Comparison of ENCODE assay signal across 21 mouse cellular contexts in genomic region chr3:108791054-108791706, GRCm38 (mm10). TPM values are rescaled to one million over a fixed set of nuclear protein-coding genes. Genes with fewer than 3 reads are reported as not detected.
DNase-seq lines count a peak whose midpoint lies in the region; ATAC-seq and TF ChIP-seq lines count a peak whose summit lies in the region.
"Had no signal": no experiment of that assay in that cellular context is flagged by ENCODE, and none has a peak within 500 bp of the region (broad histone marks: within the 10 kb centered on the region; RNA-seq: fewer than 3 reads in every experiment).

No protein-coding gene starts in this region.

- no peak overlapping the region for H3K4me2 ChIP-seq in forebrain, embryonic 14.5 days (ENCODE audit: low read length)
- no peak overlapping the region for H3K4me2 ChIP-seq in forebrain, embryonic 13.5 days
- H3K4me2 ChIP-seq in limb, embryonic 15.5 days = no peak overlapping the region
- H3K4me2 ChIP-seq: hindbrain, embryonic 13.5 days had no signal

- no peak overlapping the region for H3K27ac ChIP-seq in forebrain, embryonic 14.5 days (ENCODE audit: low read depth, low read length)
- no peak overlapping the region for H3K27ac ChIP-seq in forebrain, embryonic 13.5 days
- peak overlapping the region; percentile 60; the same call in 1 of the 2 replicates for H3K27ac ChIP-seq in embryonic fibroblast, embryonic 13.5 days (ENCODE audit: insufficient read depth, low read length)
- peak overlapping the region; percentile 82 for H3K27ac ChIP-seq in limb, embryonic 15.5 days
- H3K27ac ChIP-seq: heart, embryonic 10.5 days; hindbrain, embryonic 13.5 days; liver, embryonic 14.5 days had no signal

- no peaks in the 10 kb centered on the region for H3K27me3 ChIP-seq in forebrain, embryonic 14.5 days (replicated peaks; ENCODE audit: control insufficient read depth, insufficient read depth, low read length)
- no peaks in the 10 kb centered on the region for H3K27me3 ChIP-seq in forebrain, embryonic 13.5 days
- no peaks in the 10 kb centered on the region for H3K27me3 ChIP-seq in limb, embryonic 15.5 days
- H3K27me3 ChIP-seq: hindbrain, embryonic 13.5 days had no signal

- no peaks in the 10 kb centered on the region for H3K9me3 ChIP-seq in forebrain, embryonic 14.5 days (replicated peaks; ENCODE audit: control insufficient read depth, low read length)
- no peaks in the 10 kb centered on the region for H3K9me3 ChIP-seq in forebrain, embryonic 13.5 days (replicated peaks)
- no peaks in the 10 kb centered on the region for H3K9me3 ChIP-seq in limb, embryonic 15.5 days
- H3K9me3 ChIP-seq: G1E; heart, embryonic 10.5 days; hindbrain, embryonic 13.5 days had no signal

- 88% methylated on average over 7 of the region's 7 CpGs for WGBS in forebrain, embryonic 14.5 days
- WGBS in forebrain, embryonic 13.5 days = 88% methylated on average over 7 of the region's 7 CpGs
- WGBS in limb, embryonic 15.5 days = 11% methylated on average over 7 of the region's 7 CpGs

- TF ChIP-seq CTCF in embryonic fibroblast, embryonic 13.5 days (IDR thresholded peaks at IDR 0.05; ENCODE audit: borderline replicate concordance, insufficient read depth, low read length) = no peak

- no peak for ATAC-seq in forebrain, embryonic 14.5 days
- ATAC-seq in forebrain, embryonic 13.5 days = no peak
- ATAC-seq in limb, embryonic 15.5 days (ENCODE audit: insufficient number of reproducible peaks, low FRiP score, low TSS enrichment, low read depth) = peak; percentile 69
- no peak for ATAC-seq in megakaryocyte progenitor cell, adult 5-6 weeks (replicated peaks; ENCODE audit: poor library complexity)
- ATAC-seq: CD4-positive, CD25-positive, alpha-beta regulatory T cell, adult 4 months; midbrain, embryonic 16.5 days had no signal

- TF ChIP-seq POLR2A in embryonic fibroblast, embryonic 13.5 days (IDR thresholded peaks at IDR 0.05; ENCODE audit: low read depth, low read length) = no peak

- H3K4me1 ChIP-seq in forebrain, embryonic 14.5 days (ENCODE audit: control insufficient read depth, insufficient read depth, low read length) = no peaks in the 10 kb centered on the region
- H3K4me1 ChIP-seq in forebrain, embryonic 13.5 days = no peaks in the 10 kb centered on the region
- H3K4me1 ChIP-seq in embryonic fibroblast, embryonic 13.5 days (ENCODE audit: control insufficient read depth, insufficient read depth, low read length) = 0 out of 2 replicates have a peak, but pooled peaks cover 3% of the 10 kb centered on the region
- peaks cover 40% of the 10 kb centered on the region for H3K4me1 ChIP-seq in limb, embryonic 15.5 days
- H3K4me1 ChIP-seq: heart, embryonic 10.5 days; hindbrain, embryonic 13.5 days had no signal

- DNase-seq in forebrain, embryonic 14.5 days (ENCODE audit: low spot score) = peak; percentile 8
- DNase-seq in NIH3T3 (ENCODE audit: low read depth) = peak; percentile 70
- DNase-seq in adrenal gland, adult 2 months = no peak
- DNase-seq in cerebellum, adult 9-11 months = no peak
- DNase-seq: gastrocnemius, postnatal 25 days; heart, postnatal 10 days; thymus, adult 2 months had no signal

- peaks cover 8% of the 10 kb centered on the region; the same call in 1 of the 2 replicates for H3K36me3 ChIP-seq in forebrain, embryonic 14.5 days (ENCODE audit: control insufficient read depth, insufficient read depth, low read length)
- peaks cover 15% of the 10 kb centered on the region for H3K36me3 ChIP-seq in forebrain, embryonic 13.5 days (ENCODE audit: poor library complexity, severe bottlenecking)
- H3K36me3 ChIP-seq in limb, embryonic 15.5 days = peaks cover 26% of the 10 kb centered on the region

- no peak overlapping the region for H3K4me3 ChIP-seq in forebrain, embryonic 14.5 days (ENCODE audit: low read depth, low read length)
- no peak overlapping the region for H3K4me3 ChIP-seq in forebrain, embryonic 13.5 days
- no peak overlapping the region for H3K4me3 ChIP-seq in embryonic fibroblast, embryonic 13.5 days (ENCODE audit: insufficient read depth, low read length)
- H3K4me3 ChIP-seq in limb, embryonic 15.5 days = no peak overlapping the region
- H3K4me3 ChIP-seq: heart, embryonic 10.5 days; hindbrain, embryonic 13.5 days had no signal

- H3K9ac ChIP-seq in forebrain, embryonic 14.5 days (ENCODE audit: low read length) = no peak overlapping the region
- H3K9ac ChIP-seq in forebrain, embryonic 13.5 days = no peak overlapping the region
- no peak overlapping the region for H3K9ac ChIP-seq in limb, embryonic 15.5 days
- H3K9ac ChIP-seq: hindbrain, embryonic 13.5 days; liver, embryonic 14.5 days had no signal

RNA-seq across cellular contexts. Expression of gene Stxbp3, which starts 49.1 kb away (rescaled TPM):
- polyA plus RNA-seq in forebrain, embryonic 14.5 days (2014; fragmentation: Nextera tagmentation; extraction: Ambion mirVana) = 13.8 and 14.0 TPM in 2 replicates
- 16.0 and 17.1 TPM in 2 replicates for polyA plus RNA-seq in forebrain, embryonic 13.5 days (2015; fragmentation: Nextera tagmentation; extraction: Ambion mirVana)
- 43.0 and 53.9 TPM in 2 replicates for polyA plus RNA-seq in embryonic fibroblast, embryonic 13.5 days (2011; ENCODE audit: insufficient read length, low read depth, missing spikeins)
- polyA plus RNA-seq in limb, embryonic 15.5 days (2015; fragmentation: Nextera tagmentation; extraction: Ambion mirVana) = 46.6 and 51.8 TPM in 2 replicates
- total RNA-seq in adrenal gland, adult 2 months (2021) = 10 to 100 TPM; 43.1 to 60.1 TPM
- 1.9 and 2.8 TPM in 2 replicates for polyA plus RNA-seq in adrenal gland, adult 2 months (2012; rRNA removed)
- 28.8 and 36.7 TPM in 2 replicates for total RNA-seq in megakaryocyte progenitor cell, adult 5-6 weeks (2015)
- total RNA-seq in megakaryocyte progenitor cell, adult 5-6 weeks (2017) = 18.0 and 26.9 TPM in 2 replicates

RNA-seq across cellular contexts. Expression of gene Aknad1, which starts 51.7 kb away (rescaled TPM):
- polyA plus RNA-seq in forebrain, embryonic 14.5 days (2014; fragmentation: Nextera tagmentation; extraction: Ambion mirVana) = not detected in 2 replicates
- polyA plus RNA-seq in forebrain, embryonic 13.5 days (2015; fragmentation: Nextera tagmentation; extraction: Ambion mirVana) = not detected in 2 replicates
- 0.18 and 0.79 TPM in 2 replicates for polyA plus RNA-seq in embryonic fibroblast, embryonic 13.5 days (2011; ENCODE audit: insufficient read length, low read depth, missing spikeins)
- 1.3 and 1.5 TPM in 2 replicates for polyA plus RNA-seq in limb, embryonic 15.5 days (2015; fragmentation: Nextera tagmentation; extraction: Ambion mirVana)
- total RNA-seq in adrenal gland, adult 2 months (2021) = not detected
- not detected in 2 replicates for polyA plus RNA-seq in adrenal gland, adult 2 months (2012; rRNA removed)
- total RNA-seq in megakaryocyte progenitor cell, adult 5-6 weeks (2015) = 0.10 TPM in 1 of 2 replicates, not detected in the other
- total RNA-seq in megakaryocyte progenitor cell, adult 5-6 weeks (2017) = 0.14 TPM in 1 of 2 replicates, not detected in the other
- total RNA-seq: adrenal gland, adult 18-20 months; common myeloid progenitor, adult 5-6 weeks had no signal
- polyA plus RNA-seq: CD4-positive, CD25-positive, alpha-beta regulatory T cell, adult 4 months; G1E; heart, embryonic 10.5 days; kidney, embryonic 14.5 days; lung, embryonic 16.5 days; midbrain, embryonic 16.5 days had no signal

Comparison
In these comparisons a context has a peak if more than half of its experiments do, and no peak if none do; other contexts are left out.
1. DNase-seq: peak in forebrain, embryonic 14.5 days (single experiment) and NIH3T3 (single experiment); none in adrenal gland, adult 2 months (single experiment) and cerebellum, adult 9-11 months (single experiment).
2. H3K27ac ChIP-seq: peak in embryonic fibroblast, embryonic 13.5 days (single experiment) and limb, embryonic 15.5 days (single experiment); none in forebrain, embryonic 14.5 days (single experiment) and forebrain, embryonic 13.5 days (single experiment).